Mouse (Mus musculus) fibroblast of lung, adult 2 months (primary cell): ENCODE data around the gene Wnt2b.

Source experiments
- DNase-seq: peaks from one replicate; pipeline ENCODE4 v3.0.0-alpha.2; 2011; ENCODE audit warnings: low read depth

Wnt2b gene

GRCm38 (mm10) chr3:104896141-104896540 is 65.6 kb downstream of the Wnt2b start:
- no peak for DNase-seq
